Mouse (Mus musculus) hematopoietic stem cell, adult 5-6 weeks (primary cell): Measurements from ENCODE around the gene Fnbp4. TPM values are rescaled to one million over a fixed set of nuclear protein-coding genes. Genes with fewer than 3 reads are reported as not detected.
"Not testable (repeated sequence)": the region's sequence is repeated elsewhere in the genome, so short reads cannot be mapped to it uniquely, and the experiment has no call there.

ENCODE experiments used
- ATAC-seq, 2 experiments: fragments of 125-278 bp in 1 of 2; replicated peaks in 1 of 2; 2 replicates each; pipeline ENCODE4 v1.8.0; 2016 to 2017; ENCODE audit warnings: inconsistent platforms in 2 of 2, mild to moderate bottlenecking in 2 of 2, moderate number of reproducible peaks in 2 of 2, low read depth in 1 of 2, moderate TSS enrichment in 1 of 2; ENCODE audit not compliant: low FRiP score in 2 of 2, poor library complexity in 2 of 2, severe bottlenecking in 2 of 2, insufficient read depth in 1 of 2, low TSS enrichment in 1 of 2
- total RNA-seq: library from RNA; stranded (forward); fragments of 172-1452, 232-1000 nt; gene quantifications from 2 replicates; pipeline ENCODE4 v1.2.3, GENCODE M21; 2017

Fnbp4 gene
- total RNA-seq, 1 experiment from 2014 or later = 232 TPM

DNA sequence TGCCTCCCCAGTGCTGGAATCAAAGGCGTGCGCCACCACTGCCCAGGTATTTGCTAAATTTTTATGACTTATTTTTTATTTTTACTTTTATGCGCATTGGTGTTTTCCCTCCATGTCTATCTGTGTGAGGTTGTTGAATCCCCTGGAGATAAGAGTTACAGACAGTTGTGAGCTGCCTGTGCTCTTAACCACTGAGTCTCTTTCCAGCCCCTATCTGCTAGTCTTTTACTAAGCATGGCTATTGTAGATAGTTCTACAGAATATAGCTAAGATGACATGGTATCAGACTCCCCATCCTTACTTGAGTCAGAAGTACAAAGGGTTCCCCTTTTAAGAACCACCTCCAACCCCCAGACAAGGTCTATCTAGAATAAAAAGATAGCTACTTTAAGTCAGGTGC, 9.0 kb downstream of the Fnbp4 start:
- ATAC-seq = no peak

GRCm38 (mm10) chr2:90765123-90765522, 20.0 kb downstream of the Fnbp4 start:
- no peak for ATAC-seq

DNA sequence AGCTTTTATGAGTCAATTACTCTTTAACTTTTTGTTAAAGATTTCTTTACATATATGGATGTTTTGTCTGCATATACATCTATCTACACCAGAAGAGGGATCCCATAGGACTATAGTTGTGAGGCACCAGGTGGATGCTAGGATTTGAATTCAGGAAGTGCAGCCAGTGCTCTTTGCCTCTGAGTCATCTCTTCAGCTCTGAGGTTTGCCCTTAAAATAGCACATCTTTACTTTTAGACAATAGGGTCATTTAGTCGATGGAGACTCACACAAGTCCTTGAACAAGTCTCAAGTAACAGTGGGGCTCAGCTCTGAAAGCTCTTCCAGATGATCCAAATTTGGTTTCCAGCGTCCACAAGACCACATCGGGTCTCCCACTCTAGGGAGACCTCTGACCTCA, 36.2 kb downstream of the Fnbp4 start:
- ATAC-seq = no peak

DNA sequence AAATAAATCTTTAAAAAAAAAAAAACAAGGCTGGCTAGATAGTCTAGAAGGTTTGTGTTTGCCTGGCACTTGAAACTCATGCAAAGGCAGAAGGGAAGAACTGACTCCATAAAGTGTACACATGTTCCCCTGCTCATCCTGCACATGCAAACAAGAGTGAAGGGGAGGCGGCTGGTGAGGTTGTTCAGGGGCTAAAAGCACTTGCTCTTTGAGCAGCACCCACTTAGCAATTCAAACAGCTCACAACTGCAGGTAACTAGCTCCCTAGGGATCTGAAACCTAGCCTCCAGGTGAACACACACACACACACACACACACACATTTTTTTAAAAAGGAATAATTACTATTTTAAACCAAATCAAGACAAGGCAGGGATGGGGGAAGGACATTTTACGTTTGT, 36.8 kb downstream of the Fnbp4 start:
- no peak for ATAC-seq

GRCm38 (mm10) chr2:90782458-90782857, 37.3 kb downstream of the Fnbp4 start, which contains the start of gene Agbl2:
Gene Agbl2, plus strand, starts transcription at chr2:90782727.
- ATAC-seq = peak; percentile 42 to 54

GRCm38 (mm10) chr2:90782901-90783486, 37.8 kb downstream of the Fnbp4 start:
- peak; percentile 49 to 57 for ATAC-seq

DNA sequence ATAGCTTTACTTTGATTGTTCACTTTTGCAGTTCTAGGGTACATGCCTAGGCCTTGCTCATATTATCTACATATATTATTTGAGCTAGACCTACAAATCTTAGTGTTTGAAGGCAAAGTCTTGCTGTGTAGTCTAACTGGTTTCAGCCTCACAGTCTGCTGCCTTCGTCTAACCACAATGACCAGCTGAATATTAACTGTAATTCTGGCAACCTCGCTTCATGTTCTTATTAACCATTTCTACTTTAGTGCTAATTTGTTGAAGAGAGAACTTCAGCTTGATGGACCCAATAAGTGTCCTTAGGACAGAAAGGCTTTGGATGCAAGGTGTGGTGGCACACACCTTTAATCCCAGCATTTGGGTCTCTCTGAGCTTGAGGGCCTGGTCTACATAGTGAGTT, 43.0 kb downstream of the Fnbp4 start:
- no peak for ATAC-seq

DNA sequence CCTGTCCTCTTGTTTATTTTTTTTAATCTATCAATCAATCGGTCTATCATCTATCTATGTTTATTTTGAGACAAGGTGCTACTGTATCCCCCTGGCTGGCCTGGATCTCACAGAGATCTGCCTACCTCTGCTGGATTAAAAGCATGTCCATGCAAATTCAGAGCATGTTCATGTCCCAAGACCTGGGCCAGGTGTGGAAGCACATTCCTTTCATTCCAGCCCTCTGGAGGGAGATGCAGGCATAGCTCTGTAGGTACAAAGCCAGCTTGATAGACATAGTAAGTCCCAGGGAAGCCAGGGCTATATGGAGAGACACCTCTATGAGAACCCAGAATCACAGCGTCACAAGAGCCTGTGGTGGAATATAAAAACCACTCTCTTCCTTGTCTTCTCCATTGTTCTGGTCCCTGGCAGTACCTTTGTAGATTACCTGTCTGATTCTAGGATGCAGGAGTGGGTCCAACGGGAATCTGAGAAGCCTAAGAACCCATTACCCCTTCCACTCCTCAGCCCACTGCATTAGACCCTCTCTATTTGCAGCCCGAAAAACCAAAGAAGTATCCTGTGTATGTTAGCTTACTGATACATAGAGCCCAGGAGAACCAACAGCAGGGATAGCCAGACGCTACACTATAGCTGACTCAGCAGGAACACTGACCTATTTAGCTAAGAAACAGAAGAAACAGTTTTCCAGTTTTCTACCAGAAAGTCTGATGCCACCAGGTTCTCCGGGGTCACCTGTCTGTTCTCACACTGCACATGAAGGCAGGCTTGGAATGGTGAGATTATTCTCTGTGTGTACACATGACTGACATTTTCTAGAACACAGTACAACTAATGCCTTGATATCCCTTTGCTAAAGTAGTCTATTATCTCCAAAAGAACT, 63.3 kb downstream of the Fnbp4 start:
- ATAC-seq = no peak

DNA sequence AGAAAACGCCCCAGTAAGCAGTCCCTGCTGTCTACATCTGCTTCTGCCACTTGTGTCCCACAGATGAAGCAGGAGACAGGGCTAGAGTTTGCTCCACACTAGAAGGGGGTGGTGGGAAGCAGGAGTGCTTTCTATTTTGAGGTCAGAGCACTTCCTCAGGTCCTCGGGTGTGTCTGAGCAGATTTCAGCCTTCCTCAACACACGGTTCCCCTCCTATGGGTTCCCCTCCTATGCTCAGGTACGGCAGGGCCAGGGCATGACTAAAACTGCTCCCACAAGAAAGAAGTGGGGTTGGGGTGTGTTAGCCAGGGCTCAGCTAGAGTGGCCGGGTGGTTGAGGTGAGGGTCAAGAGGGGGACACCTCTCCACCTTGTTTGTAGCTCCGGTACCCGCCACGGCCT, 65.6 kb downstream of the Fnbp4 start:
- no peak; a peak in 1 of 4 replicates for ATAC-seq

- no peak for ATAC-seq
These were observed 70.1 kb downstream of the Fnbp4 start for GRCm38 (mm10) chr2:90815266-90815665.

DNA sequence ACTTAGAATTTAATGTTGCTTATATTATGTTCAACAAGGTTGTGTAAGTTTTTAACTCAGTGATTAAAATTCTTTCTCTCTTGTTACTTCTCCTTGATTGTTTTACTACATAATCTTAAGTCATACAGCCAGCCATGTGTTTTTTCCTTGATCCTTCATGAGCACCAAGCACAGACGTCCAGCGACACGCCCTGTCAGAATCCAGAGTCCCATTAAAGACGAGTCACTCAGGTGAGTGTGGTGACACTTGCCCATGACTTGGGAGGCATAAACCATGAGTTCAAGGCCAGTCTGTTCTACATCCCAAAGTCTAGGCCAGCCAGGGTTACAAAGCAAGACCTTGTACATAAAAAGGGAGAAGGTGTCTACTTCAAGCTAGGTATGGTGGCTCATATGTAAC, 71.0 kb downstream of the Fnbp4 start:
- no peak for ATAC-seq

DNA sequence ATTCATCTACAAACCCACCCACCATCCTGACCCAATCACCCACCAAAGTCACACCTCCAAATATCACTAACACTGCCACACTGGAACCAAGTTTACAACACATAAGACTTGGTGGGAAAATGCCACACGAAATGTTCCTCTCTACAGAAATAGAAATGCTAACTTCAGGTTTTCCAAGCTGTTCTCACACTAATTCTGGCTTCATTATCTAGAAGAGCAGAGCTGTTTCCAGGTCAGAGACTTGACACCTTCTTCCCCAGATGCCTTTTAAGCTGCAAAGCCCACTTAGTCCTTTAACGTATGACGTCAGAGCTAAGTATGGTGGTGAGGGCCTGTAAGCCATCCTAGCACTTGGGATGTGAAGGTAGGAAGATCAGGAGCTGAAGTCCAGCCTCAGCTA, 73.5 kb downstream of the Fnbp4 start:
- no peak for ATAC-seq

- ATAC-seq = no peak
These were observed 75.7 kb downstream of the Fnbp4 start for GRCm38 (mm10) chr2:90820894-90821293.

GRCm38 (mm10) chr2:90822978-90823377, 77.8 kb downstream of the Fnbp4 start:
- ATAC-seq = no peak

DNA sequence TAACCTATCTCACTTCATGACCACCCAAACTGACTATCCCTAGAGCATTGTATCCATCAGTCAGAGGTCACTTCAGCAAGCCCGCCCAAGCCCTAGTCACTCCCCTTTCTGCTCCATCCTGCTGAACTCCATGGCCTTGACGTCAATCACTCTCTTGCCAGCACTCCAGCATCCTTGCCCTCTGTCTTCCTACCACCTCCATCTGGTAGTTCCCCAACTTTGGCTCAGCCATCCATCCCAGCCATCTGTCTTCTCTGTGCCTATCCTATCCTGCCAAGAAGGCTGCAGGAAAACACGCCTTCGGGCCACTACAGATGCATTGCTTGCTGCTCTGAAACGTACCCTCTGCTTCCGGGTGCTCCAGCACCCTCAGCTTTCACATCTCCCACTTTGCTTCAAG, 78.6 kb downstream of the Fnbp4 start:
- no peak for ATAC-seq

- ATAC-seq = not testable (repeated sequence)
These were observed 79.4 kb downstream of the Fnbp4 start for GRCm38 (mm10) chr2:90824528-90824927.

GRCm38 (mm10) chr2:90825515-90826172, 80.5 kb downstream of the Fnbp4 start:
- no peak for ATAC-seq

GRCm38 (mm10) chr2:90828739-90829138, 83.6 kb downstream of the Fnbp4 start:
- no peak for ATAC-seq
